Mouse (Mus musculus): ENCODE measurements around the gene Dab1.

- no peak for TF ChIP-seq POLR2A (IDR thresholded peaks at IDR 0.05; ENCODE audit: low read depth, low read length)
- TF ChIP-seq CTCF (IDR thresholded peaks at IDR 0.05; ENCODE audit: borderline replicate concordance, insufficient read depth, low read length) = no peak
Observed at GRCm38 (mm10) chr4:103571721-103572352, 47.3 kb upstream of the Dab1 start.

All from embryonic fibroblast, embryonic 13.5 days (primary cell).